Mouse (Mus musculus): ENCODE data around the gene Vps33b. TPM values are rescaled to one million over a fixed set of nuclear protein-coding genes. Genes with fewer than 3 reads are reported as not detected.

Vps33b gene
- 21.1 and 22.9 TPM in 2 replicates for polyA plus RNA-seq (2016; fragmentation: Nextera tagmentation; extraction: Ambion mirVana)

DNA sequence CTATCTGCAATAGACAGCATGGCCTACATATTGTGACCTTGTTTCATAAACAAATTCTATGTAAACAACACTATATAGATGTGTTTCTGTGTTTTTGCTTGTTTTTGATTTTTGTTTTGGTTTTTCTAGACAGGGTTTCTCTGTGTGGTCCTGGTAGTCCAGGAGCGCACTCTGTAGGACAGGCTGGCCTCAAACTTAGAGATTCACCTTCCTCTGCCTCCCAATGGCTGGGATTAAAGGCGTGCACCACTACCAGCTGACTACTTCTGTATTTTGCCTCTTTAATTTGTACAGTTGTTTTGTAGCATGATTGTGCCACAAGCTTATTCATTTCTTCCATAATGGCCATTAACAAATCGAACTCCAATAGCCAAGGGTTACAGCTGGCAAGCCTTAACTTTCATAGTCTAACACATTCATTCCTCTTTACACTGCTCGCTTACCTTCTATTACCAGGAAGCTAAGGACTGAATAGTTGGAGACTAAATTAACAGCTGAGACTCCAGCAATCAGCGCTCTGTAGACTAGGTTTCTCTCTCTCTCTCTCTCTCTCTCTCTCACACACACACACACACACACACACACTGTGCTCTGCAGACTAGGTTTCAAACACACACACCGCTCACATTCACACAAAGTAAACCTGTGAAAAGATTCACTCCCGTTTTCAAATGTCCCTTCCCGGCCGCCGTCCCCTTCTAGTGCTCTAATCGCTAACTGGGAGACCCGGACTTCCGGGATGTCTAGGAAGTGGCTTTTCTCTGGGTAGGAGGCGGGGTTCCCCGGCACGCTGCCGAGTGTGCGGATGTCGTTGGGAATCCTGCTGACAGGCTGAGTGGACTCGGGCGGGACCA, at the start of gene Vps33b:
Gene Vps33b, plus strand, starts transcription at position 753 of the 854 bp plus-strand sequence.
- H3K27me3 ChIP-seq: no peaks in the 10 kb centered on the region
- H3K27ac ChIP-seq: peak within 1 kb of the TSS; percentile 75
- peak within 1 kb of the TSS; percentile 84 for H3K9ac ChIP-seq
- peak within 1 kb of the TSS; percentile 86 for H3K4me3 ChIP-seq
- WGBS: 4% methylated on average over 21 of the region's 21 CpGs
- H3K9me3 ChIP-seq (replicated peaks): peaks cover 7% of the 10 kb centered on the region; the same call in 1 of the 2 replicates
- H3K36me3 ChIP-seq: peaks cover 52% of the 10 kb centered on the region
- peak; percentile 89 for ATAC-seq (ENCODE audit: low FRiP score)
- peaks cover 21% of the 10 kb centered on the region for H3K4me1 ChIP-seq
- peak within 1 kb of the TSS; percentile 96 for H3K4me2 ChIP-seq (replicated peaks)

- Histone ChIP-seq H3K9ac (no peak overlapping the region), H3K27ac (no peak overlapping the region), H3K4me2 (replicated peaks) (no peak overlapping the region), H3K4me1 (peaks cover under 1% of the 10 kb centered on the region; the same call in 1 of the 2 replicates), H3K36me3 (peaks cover 86% of the 10 kb centered on the region), H3K27me3 (no peaks in the 10 kb centered on the region), H3K4me3 (no peak overlapping the region), H3K9me3 (replicated peaks) (no peaks in the 10 kb centered on the region)
- WGBS: 99% methylated on average over 9 of the region's 9 CpGs
- no peak for ATAC-seq (ENCODE audit: low FRiP score)
Observed at GRCm38 (mm10) chr7:80220237-80220797, 49.1 kb upstream of the Vps33b start.

- ATAC-seq (ENCODE audit: low FRiP score): no peak
- peaks cover 86% of the 10 kb centered on the region for H3K36me3 ChIP-seq
- WGBS: 80% methylated on average over 4 of the region's 4 CpGs
- H3K27me3 ChIP-seq: no peaks in the 10 kb centered on the region
- H3K9ac ChIP-seq: no peak overlapping the region
- H3K9me3 ChIP-seq (replicated peaks): no peaks in the 10 kb centered on the region
- no peak overlapping the region for H3K4me2 ChIP-seq (replicated peaks)
- H3K4me1 ChIP-seq: no peaks in the 10 kb centered on the region
- H3K4me3 ChIP-seq: no peak overlapping the region
- H3K27ac ChIP-seq: no peak overlapping the region
Observed at GRCm38 (mm10) chr7:80221179-80221750, 48.2 kb upstream of the Vps33b start.

- no peak overlapping the region for H3K4me3 ChIP-seq
- H3K4me2 ChIP-seq (replicated peaks): no peak overlapping the region
- no peak overlapping the region for H3K9ac ChIP-seq
- no peaks in the 10 kb centered on the region for H3K9me3 ChIP-seq (replicated peaks)
- no peak for ATAC-seq (ENCODE audit: low FRiP score)
- H3K4me1 ChIP-seq: peaks cover 7% of the 10 kb centered on the region
- no peaks in the 10 kb centered on the region; the same call in 1 of the 2 replicates for H3K27me3 ChIP-seq
- peaks cover 50% of the 10 kb centered on the region for H3K36me3 ChIP-seq
- 93% methylated on average over 4 of the region's 4 CpGs for WGBS
- H3K27ac ChIP-seq: no peak overlapping the region
Observed at GRCm38 (mm10) chr7:80227065-80227464, 42.4 kb upstream of the Vps33b start.

DNA sequence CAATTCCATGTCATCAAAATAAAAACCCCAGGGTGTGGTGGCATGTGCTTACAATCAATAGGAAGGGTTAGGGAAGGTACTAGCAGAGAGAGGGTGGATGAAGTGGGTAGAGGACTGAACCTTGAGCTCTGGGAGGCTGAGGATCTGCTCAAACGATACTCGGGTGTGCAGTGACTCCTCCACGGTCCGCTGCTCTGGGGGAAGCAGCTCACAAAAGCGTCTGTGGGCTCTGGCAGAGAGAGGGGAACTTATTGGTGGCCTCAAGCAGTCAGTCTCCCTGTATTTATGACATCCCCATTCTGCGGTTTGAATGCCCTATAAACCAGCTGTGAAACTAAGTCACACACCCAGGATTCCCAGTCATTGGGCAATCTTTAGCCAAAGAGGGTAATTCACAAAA, 39.3 kb upstream of the Vps33b start:
- H3K4me2 ChIP-seq (replicated peaks): no peak overlapping the region
- 62% methylated on average over 6 of the region's 6 CpGs for WGBS
- ATAC-seq (ENCODE audit: low FRiP score): no peak
- no peak overlapping the region for H3K27ac ChIP-seq
- no peaks in the 10 kb centered on the region; the same call in 1 of the 2 replicates for H3K27me3 ChIP-seq
- no peak overlapping the region for H3K4me3 ChIP-seq
- H3K36me3 ChIP-seq: peaks cover 22% of the 10 kb centered on the region
- H3K9ac ChIP-seq: no peak overlapping the region
- H3K9me3 ChIP-seq (replicated peaks): no peaks in the 10 kb centered on the region
- peaks cover 20% of the 10 kb centered on the region for H3K4me1 ChIP-seq

GRCm38 (mm10) chr7:80231971-80232488, 37.4 kb upstream of the Vps33b start:
- H3K27ac ChIP-seq: peak overlapping the region; percentile 30
- no peak for ATAC-seq (ENCODE audit: low FRiP score)
- H3K4me3 ChIP-seq: peak overlapping the region; percentile 72
- peaks cover 20% of the 10 kb centered on the region for H3K4me1 ChIP-seq
- peak overlapping the region; percentile 63 for H3K9ac ChIP-seq
- under 1% methylated on average over 29 of the region's 29 CpGs for WGBS
- peak overlapping the region; percentile 80 for H3K4me2 ChIP-seq (replicated peaks)
- H3K36me3 ChIP-seq: peaks cover 12% of the 10 kb centered on the region
- H3K9me3 ChIP-seq (replicated peaks): no peaks in the 10 kb centered on the region
- H3K27me3 ChIP-seq: no peaks in the 10 kb centered on the region; the same call in 1 of the 2 replicates

- peaks cover 6% of the 10 kb centered on the region for H3K36me3 ChIP-seq
- no peaks in the 10 kb centered on the region for H3K9me3 ChIP-seq (replicated peaks)
- peak within 1 kb of the TSS; percentile 80 for H3K4me2 ChIP-seq (replicated peaks)
- peak within 1 kb of the TSS; percentile 41 for H3K27ac ChIP-seq
- WGBS: 1% methylated on average over 56 of the region's 56 CpGs
- peak; percentile 97 for ATAC-seq (ENCODE audit: low FRiP score)
- H3K9ac ChIP-seq: peak within 1 kb of the TSS; percentile 70
- peak within 1 kb of the TSS; percentile 72 for H3K4me3 ChIP-seq
- no peaks in the 10 kb centered on the region; the same call in 1 of the 2 replicates for H3K27me3 ChIP-seq
- H3K4me1 ChIP-seq: peaks cover 20% of the 10 kb centered on the region
Observed at GRCm38 (mm10) chr7:80232489-80233029, 36.9 kb upstream of the Vps33b start, which contains the start of the genes Cib1 and Gdpgp1. Gene Cib1 (minus strand): TSS chr7:80232813. Gene Gdpgp1 (plus strand): TSS chr7:80232865.

GRCm38 (mm10) chr7:80233799-80234198, 35.6 kb upstream of the Vps33b start:
- Histone ChIP-seq H3K9me3 (replicated peaks) (no peaks in the 10 kb centered on the region), H3K36me3 (peaks cover 8% of the 10 kb centered on the region), H3K4me1 (peaks cover 20% of the 10 kb centered on the region), H3K27ac (no peak overlapping the region), H3K9ac (peak overlapping the region; percentile 23; the same call in 1 of the 2 replicates), H3K4me3 (no peak overlapping the region), H3K27me3 (no peaks in the 10 kb centered on the region; the same call in 1 of the 2 replicates), H3K4me2 (replicated peaks) (peak overlapping the region; percentile 80)
- no peak for ATAC-seq (ENCODE audit: low FRiP score)
- 79% methylated on average over 9 of the region's 9 CpGs for WGBS

- ATAC-seq (ENCODE audit: low FRiP score): no peak
- no peaks in the 10 kb centered on the region for H3K9me3 ChIP-seq (replicated peaks)
- no peak overlapping the region for H3K9ac ChIP-seq
- H3K36me3 ChIP-seq: peaks cover 24% of the 10 kb centered on the region
- no peaks in the 10 kb centered on the region for H3K27me3 ChIP-seq
- H3K27ac ChIP-seq: no peak overlapping the region
- WGBS: 88% methylated on average over 10 of the region's 10 CpGs
- no peak overlapping the region for H3K4me2 ChIP-seq (replicated peaks)
- H3K4me1 ChIP-seq: peaks cover 9% of the 10 kb centered on the region
- no peak overlapping the region for H3K4me3 ChIP-seq
Observed at GRCm38 (mm10) chr7:80238542-80238941, 30.9 kb upstream of the Vps33b start.

DNA sequence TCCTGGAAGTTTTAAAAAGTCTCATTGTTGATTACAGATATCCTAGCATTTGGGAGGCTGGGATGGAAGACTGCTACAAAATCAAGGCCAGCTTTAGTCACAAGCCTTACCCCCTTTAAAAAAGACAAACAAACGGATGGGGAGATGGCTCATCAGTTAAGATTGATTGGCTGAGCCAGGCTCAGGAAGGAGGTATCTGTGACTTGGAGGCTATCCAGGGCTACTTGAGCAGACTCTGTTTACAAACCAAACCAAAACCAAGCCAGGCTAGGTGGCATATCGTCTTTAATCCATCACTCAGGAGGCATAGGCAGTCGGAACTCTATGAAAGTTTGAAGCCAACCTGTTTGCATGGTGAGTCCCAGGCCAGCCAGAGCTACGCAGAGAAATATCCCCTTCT, 27.8 kb upstream of the Vps33b start:
- no peak overlapping the region for H3K27ac ChIP-seq
- no peaks in the 10 kb centered on the region for H3K27me3 ChIP-seq
- no peak overlapping the region for H3K4me3 ChIP-seq
- ATAC-seq (ENCODE audit: low FRiP score): no peak
- 91% methylated on average over 4 of the region's 4 CpGs for WGBS
- no peak overlapping the region for H3K9ac ChIP-seq
- no peak overlapping the region for H3K4me2 ChIP-seq (replicated peaks)
- no peaks in the 10 kb centered on the region for H3K9me3 ChIP-seq (replicated peaks)
- no peaks in the 10 kb centered on the region for H3K4me1 ChIP-seq
- peaks cover 24% of the 10 kb centered on the region for H3K36me3 ChIP-seq

DNA sequence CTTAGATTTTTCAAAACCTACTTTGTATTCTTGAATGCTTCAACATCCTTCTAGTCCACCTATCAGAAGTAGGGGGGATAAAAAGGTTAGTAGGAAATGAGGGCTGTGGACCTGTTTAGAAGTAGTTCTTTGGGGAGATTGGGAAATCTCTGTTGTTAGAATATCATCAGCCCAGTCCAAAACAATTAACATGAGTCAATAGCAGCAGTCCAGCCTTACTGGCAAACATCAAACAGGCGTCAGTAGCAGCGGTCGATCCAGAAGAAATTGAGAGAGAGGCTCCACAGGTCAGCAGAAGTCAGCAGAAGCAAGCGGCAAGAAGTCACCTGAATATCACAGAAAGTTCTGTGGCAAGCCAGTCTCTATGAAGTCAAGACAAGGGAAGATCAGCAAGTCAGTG, 24.6 kb upstream of the Vps33b start:
- 92% methylated on average over 4 of the region's 4 CpGs for WGBS
- H3K36me3 ChIP-seq: peaks cover 8% of the 10 kb centered on the region; the same call in 1 of the 2 replicates
- no peak overlapping the region for H3K27ac ChIP-seq
- ATAC-seq (ENCODE audit: low FRiP score): no peak
- H3K27me3 ChIP-seq: no peaks in the 10 kb centered on the region
- H3K4me1 ChIP-seq: no peaks in the 10 kb centered on the region
- no peaks in the 10 kb centered on the region for H3K9me3 ChIP-seq (replicated peaks)
- no peak overlapping the region for H3K4me2 ChIP-seq (replicated peaks)
- H3K4me3 ChIP-seq: no peak overlapping the region
- H3K9ac ChIP-seq: no peak overlapping the region

All from hindbrain, embryonic 12.5 days (tissue).